Mouse (Mus musculus) brain, embryonic 14.5 days (tissue): ENCODE data around the gene Fam198b.

ENCODE experiments used
- CTCF ChIP-seq: fragments of 200-500 bp; IDR thresholded peaks from 2 replicates; pipeline ENCODE4 v1.5.1; 2012; ENCODE audit warnings: inconsistent platforms, mild to moderate bottlenecking, moderate library complexity, borderline replicate concordance; ENCODE audit not compliant: insufficient read depth, insufficient read length; ENCODE audit errors: extremely low read depth
- POLR2A ChIP-seq: fragments of 200-500 bp; IDR thresholded peaks from 2 replicates; pipeline ENCODE4 v1.6.1; 2012; ENCODE audit warnings: mild to moderate bottlenecking, inconsistent platforms, borderline replicate concordance; ENCODE audit not compliant: poor library complexity, insufficient read depth, insufficient read length, severe bottlenecking; ENCODE audit errors: extremely low read depth

- TF ChIP-seq CTCF (no peak), POLR2A (no peak)
Observed at GRCm38 (mm10) chr3:79867121-79867709, 17.1 kb upstream of the Fam198b start.
